Mouse (Mus musculus) hindbrain, postnatal 0 days (tissue): Measurements from ENCODE around the gene Rnf5. TPM values are rescaled to one million over a fixed set of nuclear protein-coding genes. Genes with fewer than 3 reads are reported as not detected.

Source experiments
- ATAC-seq: fragments of 200-750 bp; cut with Nextera tagmentation; 2 replicates; pipeline ENCODE4 v1.8.0; 2017; ENCODE audit warnings: mild to moderate bottlenecking, moderate TSS enrichment, moderate library complexity
- DNase-seq: peaks from one replicate; pipeline ENCODE4 v3.0.0-alpha.2; 2015; ENCODE audit warnings: low spot score
- H3K27ac ChIP-seq: fragments of 300-500 bp; sonication (generic); 2 replicates; pipeline ENCODE4 v1.5.1; 2014; ENCODE audit warnings: mild to moderate bottlenecking
- H3K27me3 ChIP-seq: fragments of 300-500 bp; sonication (generic); 2 replicates; pipeline ENCODE4 v1.6.1; 2014; ENCODE audit warnings: low read length, mixed read lengths; ENCODE audit not compliant: insufficient read depth
- H3K36me3 ChIP-seq: fragments of 300-500 bp; sonication (generic); 2 replicates; pipeline ENCODE4 v1.6.1; 2014; ENCODE audit warnings: low read length, mixed read lengths; ENCODE audit not compliant: insufficient read depth
- H3K4me1 ChIP-seq: fragments of 300-500 bp; sonication (generic); 2 replicates; pipeline ENCODE4 v1.6.1; 2014; ENCODE audit warnings: antibody characterized with exemption, low read length, mixed read lengths; ENCODE audit not compliant: insufficient read depth
- H3K4me2 ChIP-seq: fragments of 300-500 bp; sonication (generic); 2 replicates; pipeline ENCODE4 v1.6.1; 2014; ENCODE audit warnings: low read depth, mild to moderate bottlenecking, low read length, moderate library complexity, mixed read lengths
- H3K4me3 ChIP-seq: fragments of 300-500 bp; sonication (generic); 2 replicates; pipeline ENCODE4 v1.5.1; 2014; ENCODE audit warnings: low read length
- H3K9ac ChIP-seq: fragments of 300-500 bp; sonication (generic); replicated peaks from 2 replicates; pipeline ENCODE4 v1.6.1; 2014; ENCODE audit warnings: mild to moderate bottlenecking, low read length, moderate library complexity, mixed read lengths
- H3K9me3 ChIP-seq: fragments of 300-500 bp; sonication (generic); 2 replicates; pipeline ENCODE4 v1.6.1; 2016; ENCODE audit warnings: low read length, mixed read lengths
- CTCF ChIP-seq: IDR thresholded peaks from 2 replicates; pipeline ENCODE4 v1.5.1; 2016; ENCODE audit warnings: antibody characterized with exemption, control low read depth, low read depth
- WGBS: fragments of 180-500 bp; shearing (Covaris S2); extraction: QIAGEN DNeasy Blood & Tissue Kit; methylation state at CpG from one replicate; pipeline ENCODE4 v1.1.7; 2014; 5-methylcytosine and 5-hydroxymethylcytosine counted together
- polyA plus RNA-seq: library from polyadenylated mRNA; unstranded; fragments of >200 nt; fragmentation: Nextera tagmentation; extraction: Ambion mirVana; gene quantifications from 2 replicates; pipeline ENCODE4 v1.2.1, GENCODE M21; 2015
- total RNA-seq: library from RNA; depleted of rRNA; stranded (reverse); fragments of >200 nt; gene quantifications from 2 replicates; pipeline ENCODE4 v1.2.3, GENCODE M21; 2014

Gene Rnf5
- total and polyA plus RNA-seq, 2 experiments from 2014 or later: 61.9 to 223 TPM

GRCm38 (mm10) chr17:34597566-34598095, 5.9 kb downstream of the Rnf5 start, which contains the start of gene Ager:
Ager (plus strand) TSS chr17:34597862.
- TF ChIP-seq CTCF: no peak
- H3K27me3 ChIP-seq: no peaks in the 10 kb centered on the region
- WGBS: 30% methylated on average over 6 of the region's 6 CpGs
- H3K4me1 ChIP-seq: peaks cover 19% of the 10 kb centered on the region; the same call in 1 of the 2 replicates
- H3K9ac ChIP-seq: no peak within 1 kb of the TSS
- peaks cover 32% of the 10 kb centered on the region; the same call in 1 of the 2 replicates for H3K36me3 ChIP-seq
- H3K27ac ChIP-seq: no peak within 1 kb of the TSS
- no peak within 1 kb of the TSS for H3K4me3 ChIP-seq
- ATAC-seq (no peak), DNase-seq (no peak)
- no peak within 1 kb of the TSS for H3K4me2 ChIP-seq
- no peaks in the 10 kb centered on the region for H3K9me3 ChIP-seq

DNA sequence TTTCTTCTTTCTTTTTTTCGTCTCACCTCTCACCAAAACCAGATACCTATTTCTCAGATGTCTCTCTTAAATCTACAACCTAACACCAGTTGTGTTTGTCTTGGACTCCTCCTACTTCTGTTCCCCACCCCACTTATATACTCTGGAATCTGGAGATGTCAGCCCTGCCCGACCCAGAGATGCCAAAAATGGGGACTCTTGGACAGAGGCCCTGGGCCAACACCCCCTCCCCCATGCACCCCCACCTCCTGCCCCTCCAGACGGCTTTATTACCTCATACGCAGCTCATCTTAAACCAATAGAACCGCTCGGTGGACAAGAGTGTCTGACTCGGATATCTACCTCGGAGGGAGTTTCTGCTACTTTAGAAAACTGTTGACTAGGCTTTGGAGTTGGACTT, 7.4 kb downstream of the Rnf5 start:
- no peak for TF ChIP-seq CTCF
- no peaks in the 10 kb centered on the region for H3K27me3 ChIP-seq
- H3K4me1 ChIP-seq: peaks cover 18% of the 10 kb centered on the region
- H3K9ac ChIP-seq: no peak overlapping the region
- no peak overlapping the region for H3K4me3 ChIP-seq
- WGBS: 81% methylated on average over 8 of the region's 8 CpGs
- peaks cover 32% of the 10 kb centered on the region; the same call in 1 of the 2 replicates for H3K36me3 ChIP-seq
- H3K27ac ChIP-seq: no peak overlapping the region
- no peaks in the 10 kb centered on the region for H3K9me3 ChIP-seq
- ATAC-seq (no peak), DNase-seq (no peak)
- H3K4me2 ChIP-seq: no peak overlapping the region

- ATAC-seq (no peak), DNase-seq (peak; percentile 54)
- Histone ChIP-seq H3K4me2 (peak overlapping the region; percentile 97), H3K4me3 (peak overlapping the region; percentile 85), H3K27ac (peak overlapping the region; percentile 96), H3K9ac (peak overlapping the region; percentile 96), H3K9me3 (no peaks in the 10 kb centered on the region), H3K4me1 (peaks cover 25% of the 10 kb centered on the region), H3K36me3 (peaks cover 22% of the 10 kb centered on the region; the same call in 1 of the 2 replicates), H3K27me3 (no peaks in the 10 kb centered on the region)
- peak; percentile 22 for TF ChIP-seq CTCF
- 43% methylated on average over 33 of the region's 34 CpGs for WGBS
Measured at GRCm38 (mm10) chr17:34593752-34594525, 9.6 kb downstream of the Rnf5 start.

DNA sequence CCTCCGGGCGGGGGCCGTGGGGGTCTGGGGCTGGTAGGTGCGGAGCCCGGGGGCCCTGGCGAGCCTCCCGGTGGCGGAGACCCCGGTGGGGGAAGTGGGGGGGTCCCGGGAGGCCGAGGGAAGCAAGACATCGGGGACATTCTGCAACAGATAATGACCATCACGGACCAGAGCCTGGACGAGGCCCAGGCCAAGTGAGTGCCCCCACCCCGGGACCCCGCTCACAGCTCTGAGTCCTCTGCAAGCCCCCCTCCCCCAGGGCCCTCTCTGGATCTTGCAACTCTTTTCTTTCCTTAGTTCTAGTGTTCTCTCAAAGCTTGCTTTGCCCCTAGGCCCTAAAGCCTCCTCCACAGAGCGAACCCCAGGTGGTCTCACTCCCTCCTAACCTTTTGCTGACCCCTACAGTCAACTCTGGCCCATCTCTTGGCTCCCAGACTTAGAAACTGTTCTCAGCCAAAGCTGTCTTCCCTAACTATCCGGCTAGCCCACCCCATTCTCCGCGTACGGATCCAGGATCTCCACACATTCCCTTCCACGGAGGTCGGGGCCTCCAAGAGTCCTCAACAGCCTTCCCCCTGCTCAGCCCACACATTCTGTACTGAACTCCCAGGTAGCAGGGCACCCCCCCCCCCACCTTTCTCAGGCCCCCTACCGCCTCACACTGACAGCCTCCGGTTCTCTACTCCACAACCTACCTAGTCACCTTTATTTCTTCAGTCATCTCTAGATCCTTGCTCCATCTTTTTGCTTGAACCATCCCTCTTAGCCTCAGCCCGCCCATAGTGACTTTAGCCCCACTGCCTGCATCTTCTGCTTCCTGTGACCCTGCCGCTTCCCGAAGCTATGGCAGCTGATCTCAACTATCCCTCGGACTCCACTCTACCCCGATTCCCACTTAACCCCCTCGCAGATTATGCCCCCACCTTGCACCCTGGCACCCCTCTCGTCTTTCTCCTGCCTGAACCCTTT, 10.6 kb downstream of the Rnf5 start:
- Histone ChIP-seq H3K9me3 (no peaks in the 10 kb centered on the region), H3K9ac (peak overlapping the region; percentile 96), H3K4me2 (peak overlapping the region; percentile 97), H3K27me3 (no peaks in the 10 kb centered on the region), H3K27ac (peak overlapping the region; percentile 96), H3K4me1 (peaks cover 25% of the 10 kb centered on the region), H3K4me3 (peak overlapping the region; percentile 85), H3K36me3 (peaks cover 22% of the 10 kb centered on the region; the same call in 1 of the 2 replicates)
- no peak for TF ChIP-seq CTCF
- ATAC-seq (peak; percentile 21), DNase-seq (peak; percentile 58)
- WGBS: 2% methylated on average over 31 of the region's 32 CpGs

DNA sequence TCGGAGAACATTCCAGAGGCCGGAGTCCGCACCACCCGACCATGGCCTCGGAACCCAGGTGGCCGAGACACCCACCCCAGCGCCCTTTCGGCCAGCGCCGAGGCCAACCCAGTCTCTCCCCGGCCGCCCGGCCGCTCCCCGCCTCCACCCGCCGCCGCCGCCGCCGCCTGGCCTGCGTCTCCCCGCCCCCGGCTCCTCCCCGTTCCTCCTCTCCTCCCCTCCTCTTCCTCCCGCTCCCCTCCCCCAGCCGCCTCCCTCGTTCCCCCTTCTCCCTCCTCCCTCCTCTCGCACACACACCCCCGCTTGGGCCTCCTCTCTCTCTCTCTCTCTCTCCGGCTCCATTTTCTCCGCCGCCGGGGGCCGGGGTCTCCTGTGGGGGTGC, 11.5 kb downstream of the Rnf5 start:
- WGBS: 2% methylated on average over 26 of the region's 35 CpGs
- no peak for TF ChIP-seq CTCF
- peak overlapping the region; percentile 85 for H3K4me3 ChIP-seq
- H3K4me1 ChIP-seq: peaks cover 25% of the 10 kb centered on the region
- no peaks in the 10 kb centered on the region for H3K9me3 ChIP-seq
- DNase-seq (peak; percentile 92), ATAC-seq (peak; percentile 50)
- peak overlapping the region; percentile 96 for H3K27ac ChIP-seq
- H3K9ac ChIP-seq: peak overlapping the region; percentile 96
- H3K36me3 ChIP-seq: peaks cover 22% of the 10 kb centered on the region; the same call in 1 of the 2 replicates
- H3K27me3 ChIP-seq: no peaks in the 10 kb centered on the region
- H3K4me2 ChIP-seq: peak overlapping the region; percentile 97
